Mouse (Mus musculus): Measurements from ENCODE around the gene Tbx3.

Tbx3 gene

DNA sequence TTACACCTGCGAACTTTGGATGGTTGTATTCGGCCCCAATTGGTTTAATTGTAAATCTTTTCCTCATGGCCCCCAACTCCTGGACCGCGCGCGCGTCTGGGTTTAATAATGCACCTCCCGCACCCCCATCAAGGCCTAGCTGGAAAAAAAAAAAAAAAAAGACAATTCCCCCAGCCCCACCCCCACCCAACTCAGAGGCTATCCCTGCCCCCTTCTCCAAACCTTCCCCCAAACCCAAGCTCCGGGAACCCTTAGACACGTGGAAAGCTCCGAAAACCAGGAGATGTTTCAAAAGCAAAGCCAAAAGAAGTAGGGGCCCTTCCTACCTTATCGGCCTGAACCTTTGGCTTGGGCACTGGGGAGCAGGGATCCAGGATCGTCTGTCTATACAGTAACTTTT lies 8.1 kb upstream of the Tbx3 start:
- no peak for DNase-seq (ENCODE audit: low spot score)

GRCm38 (mm10) chr5:119662731-119663130 lies 7.7 kb upstream of the Tbx3 start:
- no peak for DNase-seq (ENCODE audit: low spot score)

DNA sequence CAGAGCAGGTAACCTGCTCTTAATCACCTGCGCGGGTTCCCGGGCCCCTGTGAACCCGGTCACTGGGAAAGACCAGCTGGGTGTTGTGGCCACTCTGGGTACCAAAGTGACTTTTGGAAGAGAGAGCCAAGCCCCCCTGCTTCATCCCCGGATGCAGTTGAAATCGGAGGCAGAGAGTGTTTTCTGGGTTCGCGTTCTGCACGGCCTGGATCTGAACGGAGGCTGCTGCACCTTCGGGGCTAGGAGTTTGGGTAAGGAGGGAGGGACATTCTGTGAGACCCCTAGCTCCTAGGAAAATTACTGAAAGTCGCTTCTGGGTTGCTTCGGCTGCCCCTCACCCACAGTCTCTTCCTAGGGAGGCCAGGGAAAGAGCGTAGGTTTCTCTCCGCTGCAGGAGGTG lies 7.2 kb upstream of the Tbx3 start:
- DNase-seq (ENCODE audit: low spot score): no peak

DNA sequence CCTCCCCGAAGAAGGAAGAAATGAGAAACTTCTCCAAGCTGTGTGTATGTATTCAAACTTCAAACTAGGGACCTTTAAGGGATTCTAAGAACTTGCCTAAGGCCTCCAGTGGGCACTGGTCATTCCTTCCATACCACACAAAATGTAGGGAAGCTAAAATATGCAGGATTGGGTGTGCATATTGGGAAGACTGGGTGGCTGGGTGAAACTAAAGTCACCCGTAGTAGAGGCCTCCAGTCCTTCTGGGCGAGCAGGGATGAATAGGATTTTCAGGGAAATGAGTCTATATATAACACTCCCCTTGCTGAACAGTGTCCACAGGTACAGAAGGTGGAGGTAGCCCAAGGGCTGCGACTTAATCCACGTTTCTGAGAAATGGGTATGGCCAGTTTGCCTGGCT lies 6.7 kb upstream of the Tbx3 start:
- DNase-seq (ENCODE audit: low spot score): no peak

DNA sequence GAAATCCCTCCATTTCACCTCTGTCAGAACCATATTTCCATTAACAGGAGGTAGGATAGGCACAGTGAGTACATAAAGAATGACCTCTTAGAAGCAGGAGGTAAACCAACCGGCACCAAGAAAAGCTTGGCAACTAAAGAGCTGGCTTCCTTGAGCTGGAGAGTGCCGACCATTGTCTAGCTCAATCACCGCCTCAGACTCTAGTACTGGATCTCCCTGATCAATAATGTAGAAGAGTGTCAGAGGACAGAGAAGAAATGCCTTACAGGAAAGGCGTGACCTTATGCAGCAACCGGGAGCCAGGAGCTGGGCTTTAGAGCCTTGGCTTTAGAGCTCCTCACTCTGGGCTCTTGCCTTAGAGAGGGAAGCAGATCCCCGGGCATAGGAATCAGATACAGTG lies 4.7 kb upstream of the Tbx3 start:
- no peak for DNase-seq (ENCODE audit: low spot score)

DNA sequence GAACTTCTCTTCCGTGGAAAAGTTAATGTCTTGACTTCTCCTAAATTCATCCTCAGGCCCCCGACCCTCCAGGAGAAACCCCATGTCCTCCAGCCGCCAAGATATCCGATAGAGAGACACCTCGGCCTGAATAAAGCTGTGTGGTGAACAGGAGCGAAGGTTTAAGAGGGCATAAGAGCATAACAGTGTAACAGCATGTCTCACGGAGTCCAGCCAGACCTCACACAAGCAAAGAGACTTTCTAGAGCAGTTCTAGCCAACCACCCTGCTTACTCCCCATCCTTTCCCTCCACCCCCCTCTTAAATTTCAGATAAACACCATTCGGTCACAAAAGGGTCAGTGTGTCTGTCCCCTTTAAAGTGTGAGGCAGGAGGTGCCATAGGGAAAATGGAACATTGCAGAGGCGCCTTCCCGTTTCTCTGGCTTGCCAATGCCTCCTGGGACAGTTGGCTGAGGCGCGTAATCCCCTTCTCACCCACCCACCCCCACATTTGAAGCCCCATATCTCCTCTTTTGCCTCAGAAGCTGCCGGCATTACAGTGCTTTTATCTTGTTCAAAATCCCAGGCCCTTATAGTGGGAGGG lies 3.0 kb upstream of the Tbx3 start:
- no peak for DNase-seq (ENCODE audit: low spot score)

DNA sequence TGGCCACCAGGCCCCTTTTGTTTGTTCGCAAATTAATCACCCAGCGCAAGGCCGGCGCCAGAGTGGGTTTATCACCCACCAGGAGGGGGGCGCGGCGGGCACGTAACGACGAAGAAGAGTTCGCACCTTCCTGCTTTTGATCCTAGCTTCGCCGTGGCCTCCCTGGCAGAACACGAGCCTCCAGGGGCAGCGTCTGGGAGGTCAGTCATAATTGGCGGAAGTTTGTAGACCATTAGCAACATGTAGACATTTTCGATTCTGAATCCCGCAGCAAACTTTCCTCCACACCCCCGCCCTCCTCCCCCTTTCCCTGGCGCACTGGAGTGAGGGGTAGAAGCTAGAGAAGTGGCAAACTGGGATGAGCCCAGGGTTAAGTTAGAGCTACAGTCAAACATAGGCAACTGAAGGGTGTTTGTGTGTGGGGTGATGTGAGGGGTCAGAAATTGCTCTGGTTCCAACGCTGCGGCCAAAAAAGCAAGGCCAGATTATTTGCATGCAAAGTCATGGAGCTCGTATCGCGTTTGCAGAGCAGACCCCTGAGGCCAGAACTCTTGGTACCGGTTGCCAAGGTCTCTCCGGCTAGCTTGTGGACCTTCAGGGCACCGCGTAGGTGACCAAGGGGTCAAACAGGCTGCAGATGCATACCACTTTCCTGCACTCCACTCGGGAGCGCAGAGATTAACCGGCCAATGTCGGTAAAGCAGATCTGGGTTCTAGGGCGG lies 2.1 kb upstream of the Tbx3 start:
- DNase-seq (ENCODE audit: low spot score): no peak

DNA sequence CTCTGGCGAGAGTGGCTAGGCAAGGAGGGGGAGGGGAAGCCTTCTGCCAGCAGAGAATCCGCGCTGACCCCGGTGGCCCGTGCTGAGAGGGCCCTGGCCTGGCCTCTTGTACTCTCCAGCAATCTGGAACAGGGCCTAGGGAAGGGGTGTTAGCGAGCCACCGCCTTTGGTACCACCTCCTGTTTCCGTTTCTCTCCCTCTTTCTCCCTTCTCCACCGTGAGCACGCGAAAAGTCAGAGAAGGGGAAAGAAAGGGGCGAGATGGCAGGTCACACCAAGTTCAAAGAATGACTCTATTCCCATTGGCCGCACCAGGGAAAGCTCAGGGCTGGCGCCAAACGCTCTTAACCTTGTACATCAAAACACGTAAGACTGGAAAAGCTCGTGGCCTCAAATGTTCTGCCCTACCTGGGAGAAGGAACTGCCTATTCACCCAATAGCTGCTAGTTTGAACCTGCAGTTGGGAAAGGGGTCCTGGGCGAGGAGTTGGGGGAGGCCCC lies 1.5 kb upstream of the Tbx3 start:
- DNase-seq (ENCODE audit: low spot score): no peak

- DNase-seq (ENCODE audit: low spot score): no peak
Observed at GRCm38 (mm10) chr5:119669741-119670565, 516 bp upstream of the Tbx3 start.

DNA sequence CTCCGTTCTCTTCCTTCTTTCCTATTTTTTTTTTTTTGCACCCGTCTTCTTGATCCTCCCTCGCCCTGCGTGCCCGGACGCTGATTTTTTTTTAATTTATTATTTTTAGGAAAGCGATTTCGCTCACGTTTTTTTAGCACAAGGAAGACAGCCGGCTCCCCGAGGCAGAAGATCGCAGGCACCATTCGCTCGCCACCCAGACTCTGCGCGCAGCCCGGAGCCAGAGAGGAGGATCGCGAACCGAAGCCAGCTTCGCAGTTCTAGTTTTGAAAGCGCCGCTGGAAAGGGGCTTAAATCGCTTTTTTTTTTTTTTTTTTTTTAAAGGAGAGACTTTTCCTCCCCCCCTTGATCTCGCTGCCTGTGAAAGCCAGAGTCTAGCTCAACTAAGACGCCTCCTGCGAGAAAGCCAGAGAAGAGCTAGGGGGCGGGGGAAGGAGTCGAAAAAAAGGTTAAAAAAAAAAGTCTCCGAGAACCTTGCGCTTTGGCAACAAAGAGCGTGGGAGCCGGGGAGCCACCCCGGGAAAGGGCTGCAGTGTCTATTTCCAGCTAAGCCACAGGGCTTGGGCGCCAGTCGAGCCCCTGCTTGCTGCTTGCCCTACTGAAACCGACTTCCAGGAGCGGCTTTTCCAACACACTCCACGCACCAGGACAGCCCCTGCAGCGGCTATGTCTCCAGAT lies 794 bp downstream of the Tbx3 start:
- no peak for DNase-seq (ENCODE audit: low spot score)

- no peak for DNase-seq (ENCODE audit: low spot score)
Observed at GRCm38 (mm10) chr5:119671965-119672347, 1.5 kb downstream of the Tbx3 start.

DNA sequence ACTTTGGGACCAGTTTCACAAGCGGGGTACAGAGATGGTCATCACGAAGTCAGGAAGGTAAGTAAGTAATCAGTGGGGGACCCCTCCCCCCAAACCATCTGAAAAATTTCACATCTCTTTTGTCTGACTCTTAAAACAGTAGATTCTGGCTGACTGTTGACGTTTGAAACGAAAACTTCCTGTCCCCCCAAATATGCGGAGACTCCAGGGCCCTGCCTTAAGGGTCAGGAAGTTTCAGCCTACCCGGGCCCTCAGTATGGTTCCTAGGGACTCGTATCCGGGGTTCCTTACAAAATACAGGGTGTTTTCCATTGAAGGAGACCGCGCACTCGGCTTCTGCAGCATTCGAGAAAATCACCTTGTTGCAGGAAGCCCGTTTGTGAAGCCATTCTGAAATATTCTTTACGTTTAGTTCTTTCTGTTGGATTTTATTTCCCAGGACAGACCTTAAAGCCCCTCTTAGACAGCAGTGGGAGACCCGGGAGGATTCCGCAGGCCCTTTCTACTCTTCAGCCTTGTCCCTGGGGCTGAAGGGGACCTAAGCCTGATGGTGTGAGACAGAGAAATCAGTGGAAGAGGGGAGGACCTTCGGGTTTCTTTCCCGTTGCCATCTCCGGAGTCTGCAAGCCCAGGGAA lies 2.0 kb downstream of the Tbx3 start:
- no peak for DNase-seq (ENCODE audit: low spot score)

DNA sequence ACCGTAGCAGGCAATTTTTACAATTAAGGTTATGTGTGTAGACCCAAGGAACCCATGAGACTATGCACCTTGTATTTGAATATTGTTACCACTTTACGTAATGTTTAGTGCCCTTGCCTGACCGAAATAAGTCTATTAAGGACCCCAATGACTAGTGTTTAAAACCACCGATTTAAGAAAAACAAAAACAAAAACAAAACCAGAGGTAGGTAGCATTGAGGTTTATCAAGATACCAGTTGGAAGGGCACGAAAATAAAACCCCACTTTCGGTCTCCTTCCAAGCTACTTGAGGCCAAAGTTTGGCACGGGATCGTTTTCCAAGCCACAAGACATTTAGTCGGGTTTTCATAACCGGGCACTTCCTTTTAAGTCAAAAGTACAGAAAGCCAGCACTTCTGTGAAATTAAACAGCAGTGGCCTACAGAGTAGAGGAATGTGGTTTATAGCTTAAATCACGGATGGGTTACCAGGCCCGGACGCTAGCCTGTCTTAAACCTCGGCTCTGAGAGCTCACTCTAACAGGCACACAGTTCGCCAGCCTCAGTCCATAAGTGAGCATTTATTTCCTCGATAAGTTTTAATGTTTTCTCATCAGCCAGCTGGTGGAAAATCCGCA lies 2.6 kb downstream of the Tbx3 start:
- DNase-seq (ENCODE audit: low spot score): no peak

- DNase-seq (ENCODE audit: low spot score): no peak
Observed at GRCm38 (mm10) chr5:119673716-119674605, 3.5 kb downstream of the Tbx3 start.

DNA sequence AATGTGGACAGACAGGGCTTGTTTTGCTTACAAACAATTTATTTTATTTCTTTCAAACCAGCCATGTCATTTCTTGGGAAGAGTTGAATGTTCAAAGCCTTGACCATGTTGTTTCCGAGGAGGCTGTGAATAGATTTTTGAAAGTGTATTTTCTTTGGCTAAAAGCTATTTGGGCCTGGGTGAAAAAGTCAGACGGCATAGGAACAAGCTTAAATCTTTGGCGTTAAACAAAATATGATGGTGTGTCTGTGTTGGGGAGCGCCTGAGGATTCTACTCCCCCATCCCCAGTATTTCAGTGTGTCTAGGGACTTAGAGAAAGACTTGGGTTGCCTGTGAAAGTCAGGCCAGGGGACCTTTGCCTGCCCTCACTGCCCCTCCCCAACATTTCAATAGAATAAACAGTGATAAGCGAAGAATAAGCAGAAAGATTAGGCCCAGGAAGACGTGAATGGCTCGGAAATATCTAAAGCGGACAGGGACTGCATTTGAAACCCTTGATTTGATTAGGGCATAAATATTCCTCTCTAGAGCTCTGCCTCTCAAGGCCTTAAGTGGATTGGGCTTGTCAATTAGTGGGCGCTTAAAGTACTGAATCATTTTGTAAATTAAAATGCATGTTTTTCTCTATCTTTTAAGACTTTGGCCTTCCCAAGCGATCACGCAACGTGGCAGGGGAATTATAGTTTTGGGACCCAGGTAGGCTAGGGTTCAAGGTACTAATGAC lies 4.3 kb downstream of the Tbx3 start:
- no peak for DNase-seq (ENCODE audit: low spot score)

DNA sequence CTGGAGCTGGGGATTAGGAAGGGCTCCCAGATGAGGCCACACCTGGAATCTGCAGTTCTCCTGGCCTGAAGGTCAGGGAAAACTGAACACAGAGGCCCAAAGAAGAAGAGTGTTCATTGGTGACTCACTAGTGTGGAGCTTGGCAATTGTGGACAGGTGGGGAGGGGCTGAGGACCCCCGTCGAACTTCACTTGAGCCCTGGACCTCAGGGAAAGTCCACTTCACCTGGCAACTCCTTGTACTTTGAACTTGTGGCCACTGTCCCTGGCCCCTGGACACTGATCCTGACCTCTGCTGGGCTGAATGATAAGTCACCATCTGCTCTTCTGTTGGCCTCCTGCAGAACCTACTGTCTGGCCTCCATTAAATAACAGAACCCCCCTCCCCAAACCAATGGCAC lies 5.8 kb downstream of the Tbx3 start:
- no peak for DNase-seq (ENCODE audit: low spot score)

DNA sequence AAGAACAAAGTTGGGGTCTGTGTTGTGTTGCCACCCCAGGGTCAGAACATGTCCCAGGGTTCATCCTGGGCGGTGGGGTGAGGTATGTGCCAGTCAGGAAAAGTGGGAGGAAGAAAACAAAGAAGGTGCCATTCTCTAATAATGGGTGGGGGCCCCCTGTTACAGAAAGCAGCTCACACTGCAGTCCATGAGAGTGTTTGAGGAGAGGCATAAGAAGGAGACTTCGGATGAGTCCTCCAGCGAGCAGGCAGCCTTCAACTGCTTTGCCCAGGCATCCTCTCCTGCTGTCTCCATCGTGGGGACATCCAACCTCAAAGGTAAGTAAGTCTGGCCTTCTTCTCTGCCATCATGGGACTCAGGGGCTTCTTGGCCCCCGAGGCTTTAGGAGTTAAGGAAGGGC lies 8.0 kb downstream of the Tbx3 start:
- no peak for DNase-seq (ENCODE audit: low spot score)

GRCm38 (mm10) chr5:119679084-119679483 lies 8.6 kb downstream of the Tbx3 start:
- no peak for DNase-seq (ENCODE audit: low spot score)

DNA sequence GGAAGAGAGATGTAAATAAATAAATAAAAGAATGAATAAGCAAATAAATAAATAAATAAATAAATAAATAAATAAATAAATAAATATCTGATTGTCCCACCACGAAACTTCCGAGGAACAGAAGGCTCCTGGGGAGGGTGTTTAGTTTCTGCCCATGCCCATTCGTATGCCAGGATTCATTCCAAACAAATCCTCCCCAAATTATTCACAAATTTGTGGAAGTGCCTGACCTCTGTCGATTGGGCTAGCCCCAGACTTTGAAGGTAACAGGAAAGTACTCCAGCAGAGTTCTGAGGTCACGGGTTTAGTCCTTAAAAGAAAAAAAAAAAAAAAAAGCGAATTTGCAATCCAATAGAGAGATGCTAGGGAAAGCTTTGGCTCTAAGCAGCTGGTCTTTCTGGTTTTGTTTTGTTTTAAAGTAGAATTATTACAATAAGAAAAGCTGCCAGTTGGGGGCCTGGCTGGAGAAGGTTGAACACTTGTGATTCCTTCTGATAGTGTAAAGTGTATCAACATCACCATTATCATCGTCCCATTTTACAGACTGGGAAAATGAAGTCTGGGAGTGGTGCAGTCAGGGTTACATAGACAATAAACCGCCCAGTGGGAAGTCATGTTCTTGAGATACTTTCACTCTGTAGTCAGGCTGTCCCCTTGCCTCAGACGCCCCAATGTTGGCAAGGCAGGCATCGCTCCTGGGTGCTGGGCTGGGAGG lies 9.3 kb downstream of the Tbx3 start:
- DNase-seq (ENCODE audit: low spot score): no peak

Measured in layer of hippocampus, adult 9-10 months (tissue).